Mouse (Mus musculus) lung, postnatal 4 days (tissue): ENCODE results near the gene Atp11a.
A peak's percentile ranks its signal among the peaks of the same experiment; 100 is the strongest.

Experiments
- DNase-seq, 2 experiments: peaks; one replicate each; pipeline ENCODE4 v3.0.0; 2021

Atp11a gene

GRCm38 (mm10) chr8:12822892-12823291, 66.1 kb downstream of the Atp11a start:
- no peak for DNase-seq

- peak in 1 of 2 experiments; percentile 47 for DNase-seq
Observed at GRCm38 (mm10) chr8:12824562-12824961, 67.7 kb downstream of the Atp11a start.

GRCm38 (mm10) chr8:12825236-12825635, 68.4 kb downstream of the Atp11a start:
- DNase-seq = no peak

DNA sequence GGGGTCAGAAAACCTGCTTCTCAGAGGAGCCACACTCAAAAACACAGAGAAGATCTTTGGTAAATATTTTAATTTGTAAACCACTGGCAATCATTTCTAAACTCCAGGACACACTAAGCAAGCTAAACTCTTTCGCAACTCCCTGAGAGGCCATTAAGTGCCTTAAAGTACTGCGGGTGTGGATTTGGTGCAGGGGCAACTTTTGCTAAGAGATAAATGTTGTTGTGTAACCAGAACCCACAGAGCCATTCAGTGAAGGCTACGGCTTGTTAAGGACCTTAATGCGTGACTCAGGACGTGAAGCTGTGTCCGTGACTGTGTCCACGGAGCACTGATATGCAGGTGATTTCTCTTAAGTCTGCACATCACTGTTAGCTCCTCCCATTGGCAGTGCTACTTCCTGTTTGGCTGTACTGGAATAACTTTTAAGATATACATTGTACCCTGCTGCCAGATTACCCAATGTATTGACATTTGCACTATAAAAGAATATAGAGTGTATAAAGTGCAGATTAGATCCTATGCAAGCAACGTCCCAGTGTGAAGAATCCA, 68.9 kb downstream of the Atp11a start:
- DNase-seq = peak; percentile 56 to 66

GRCm38 (mm10) chr8:12827124-12827523, 70.3 kb downstream of the Atp11a start:
- no peak for DNase-seq

DNA sequence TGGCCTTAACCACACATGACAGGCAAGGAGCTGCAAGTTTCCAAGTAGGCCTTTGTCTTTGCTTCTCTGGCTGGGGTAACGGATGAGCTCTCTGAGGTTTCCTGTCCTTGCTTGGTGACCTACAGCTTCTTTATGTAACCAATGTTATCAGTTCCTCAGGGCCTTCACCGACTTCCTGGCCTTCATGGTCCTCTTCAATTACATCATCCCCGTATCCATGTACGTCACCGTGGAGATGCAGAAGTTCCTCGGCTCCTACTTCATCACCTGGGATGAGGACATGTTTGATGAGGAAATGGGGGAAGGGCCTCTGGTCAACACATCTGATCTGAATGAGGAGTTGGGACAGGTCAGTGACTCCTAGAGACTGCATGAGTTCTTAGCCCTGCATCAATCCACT, 71.5 kb downstream of the Atp11a start:
- no peak for DNase-seq

GRCm38 (mm10) chr8:12829381-12829780, 72.6 kb downstream of the Atp11a start:
- DNase-seq = no peak

DNA sequence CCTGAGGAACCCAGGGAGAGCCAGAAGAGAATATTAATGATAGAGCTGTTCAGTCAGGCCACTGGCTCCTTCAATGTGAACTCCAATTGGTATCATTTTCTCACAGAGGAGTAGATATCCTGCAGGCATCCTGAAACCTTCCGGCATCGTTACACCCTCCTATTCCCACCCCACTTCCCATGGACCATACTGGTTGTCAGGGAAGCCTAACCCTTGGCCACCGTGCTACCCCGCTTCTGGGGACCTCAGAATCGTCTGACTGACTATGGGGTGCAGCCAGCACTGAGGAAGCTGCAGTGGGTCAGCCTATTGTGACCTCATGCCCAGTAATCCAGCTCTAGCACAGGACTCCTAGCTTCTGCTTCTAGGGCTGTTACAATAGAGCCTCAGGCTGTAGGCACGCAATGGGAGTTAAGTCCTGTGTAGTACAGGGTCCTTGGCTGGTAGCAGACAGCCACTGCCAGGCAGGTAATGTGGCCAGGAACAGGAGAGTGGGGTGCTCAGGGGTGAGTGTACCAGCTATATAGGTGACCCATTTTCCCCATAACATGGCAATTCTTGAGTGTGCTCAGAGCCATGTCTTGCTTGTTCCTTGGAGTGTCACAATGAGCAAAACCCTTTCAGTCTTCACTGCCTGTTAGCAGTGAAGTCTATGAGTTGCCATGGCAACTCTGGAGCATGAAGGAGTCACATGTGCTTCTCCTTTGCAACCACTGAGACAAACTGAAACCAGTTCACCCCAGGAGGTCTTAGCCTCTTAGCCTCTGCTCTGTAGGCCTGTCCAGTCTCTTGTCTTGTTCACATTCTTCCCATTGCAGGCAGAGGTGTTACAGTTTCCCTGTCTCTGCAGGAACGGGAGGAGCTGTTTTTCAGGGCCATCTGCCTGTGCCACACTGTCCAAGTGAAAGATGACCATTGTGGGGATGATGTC, 75.1 kb downstream of the Atp11a start:
- DNase-seq = no peak

DNA sequence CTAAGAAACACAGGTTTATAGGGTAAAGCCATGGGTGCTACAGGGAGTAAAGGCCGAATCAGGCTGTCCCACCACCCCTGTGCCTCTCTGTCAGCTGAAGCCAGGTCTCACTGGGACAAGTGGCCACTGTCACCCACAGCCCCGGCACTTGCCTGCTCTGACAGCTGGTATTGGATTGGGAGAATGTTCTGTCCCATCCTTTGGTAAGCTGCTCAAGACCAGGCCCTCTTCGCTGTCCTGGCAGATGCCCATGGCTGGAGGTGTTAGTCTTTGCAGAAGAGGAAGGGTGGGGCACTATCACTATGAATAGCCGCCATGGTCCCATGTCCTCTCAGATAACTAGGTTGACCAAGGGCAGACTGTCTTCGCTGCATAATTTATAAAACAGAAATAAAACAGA, 76.8 kb downstream of the Atp11a start:
- no peak for DNase-seq

DNA sequence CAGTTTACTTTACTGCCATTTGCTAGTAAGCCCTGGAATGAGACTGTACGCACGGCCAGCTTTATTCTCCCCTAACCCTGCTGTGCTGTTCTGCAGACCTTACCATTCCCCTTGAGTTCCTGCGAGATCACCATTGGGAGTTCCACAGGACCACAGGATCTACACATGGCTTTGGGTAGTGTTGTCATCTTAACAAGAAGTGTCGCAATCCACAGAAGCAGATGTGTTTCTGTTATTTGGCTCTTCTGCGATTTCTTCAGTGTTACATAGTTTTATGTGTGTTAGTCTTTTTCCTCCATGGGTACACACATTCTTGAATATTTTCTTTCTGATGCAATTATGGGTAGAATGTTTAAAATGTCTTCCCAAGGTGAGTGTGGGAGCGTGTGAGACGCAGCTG, 84.0 kb downstream of the Atp11a start:
- DNase-seq = no peak

GRCm38 (mm10) chr8:12842342-12842995, 85.7 kb downstream of the Atp11a start:
- DNase-seq = no peak

GRCm38 (mm10) chr8:12844347-12844950, 87.6 kb downstream of the Atp11a start:
- no peak for DNase-seq

DNA sequence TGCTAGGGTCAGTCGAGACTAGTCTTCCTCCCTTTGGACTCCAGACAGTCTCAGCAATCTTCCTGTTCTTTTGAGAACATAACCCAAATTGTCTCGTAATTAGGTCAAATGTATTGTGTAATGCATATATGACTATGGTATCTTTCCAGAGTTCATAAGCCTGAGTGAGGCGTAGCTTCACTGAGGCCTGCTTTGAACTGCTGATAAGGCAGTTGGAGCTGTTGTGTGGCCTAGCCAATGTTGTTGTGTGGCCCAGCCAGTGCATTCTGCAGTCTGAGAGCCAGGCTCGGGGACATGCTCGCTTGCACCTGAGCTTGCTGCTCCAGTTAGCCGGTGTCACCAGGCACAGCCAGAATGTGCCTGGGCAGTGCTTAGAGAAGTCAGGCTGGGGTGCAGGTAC, 89.6 kb downstream of the Atp11a start:
- DNase-seq = no peak

- DNase-seq = no peak
Observed at GRCm38 (mm10) chr8:12851241-12851640, 94.4 kb downstream of the Atp11a start.

DNA sequence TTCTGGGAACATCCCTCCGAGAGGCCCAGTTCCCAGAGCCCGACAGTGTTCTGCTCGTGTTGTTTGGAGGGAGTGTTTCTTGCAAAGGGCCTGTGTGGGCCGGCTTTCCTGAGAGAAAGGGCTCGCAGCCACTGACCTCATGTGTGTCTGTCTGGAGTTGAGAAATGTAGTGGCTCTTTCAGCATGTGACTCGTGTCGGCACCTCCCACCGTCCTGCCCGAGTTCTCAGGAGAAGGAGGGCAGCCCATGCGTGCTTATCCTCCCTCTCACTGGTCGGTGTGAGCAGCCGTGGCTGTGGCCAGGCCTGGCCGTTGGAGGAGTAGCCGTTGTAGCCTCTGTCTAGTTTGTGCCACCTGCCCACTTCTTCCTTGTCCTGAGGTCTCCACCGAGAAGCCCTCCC, 99.2 kb downstream of the Atp11a start:
- no peak for DNase-seq

DNA sequence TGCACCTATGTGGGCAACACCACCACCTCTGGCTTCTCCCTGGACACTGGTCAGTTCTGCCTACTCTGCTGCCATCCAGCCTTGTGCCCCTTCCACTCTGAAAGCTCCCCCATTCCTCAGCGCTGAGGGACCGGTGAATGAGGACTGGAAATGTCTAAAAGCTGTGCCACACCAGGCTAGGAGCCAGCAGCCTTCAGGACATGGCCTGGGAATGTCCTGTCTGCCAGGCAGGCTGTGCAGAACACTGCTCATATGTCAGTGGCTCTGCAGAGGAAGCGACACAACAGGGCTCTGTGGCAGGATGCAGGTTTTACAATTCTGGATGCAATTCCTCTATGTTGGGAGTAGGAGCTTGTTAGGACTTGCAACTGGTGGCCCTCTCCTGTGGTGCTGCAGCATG, 106.2 kb downstream of the Atp11a start:
- no peak for DNase-seq

DNA sequence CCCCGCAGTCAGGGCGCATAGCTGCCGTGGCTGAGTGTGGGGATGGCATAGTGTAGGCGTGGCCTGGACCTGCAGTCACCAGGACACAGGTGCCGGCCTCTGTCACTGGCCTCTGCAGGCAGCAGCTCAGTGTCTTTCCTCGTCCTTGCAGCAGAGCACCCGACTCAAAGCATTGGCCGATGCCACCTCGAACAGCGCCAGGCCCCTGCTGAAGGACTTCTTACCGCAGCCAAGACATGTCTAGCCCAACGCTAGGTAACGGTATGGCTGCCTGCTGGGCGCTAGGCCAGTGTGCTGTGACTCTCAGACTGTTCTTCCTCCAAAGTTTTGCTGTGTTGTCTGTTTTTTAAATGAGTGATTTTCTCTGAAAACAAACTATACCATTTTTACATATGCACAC, 106.8 kb downstream of the Atp11a start:
- no peak for DNase-seq

- no peak for DNase-seq
Observed at GRCm38 (mm10) chr8:12865790-12866189, 109.0 kb downstream of the Atp11a start.

GRCm38 (mm10) chr8:12869661-12870060, 112.8 kb downstream of the Atp11a start:
- DNase-seq = no peak

- DNase-seq = no peak
Observed at GRCm38 (mm10) chr8:12870656-12871055, 113.8 kb downstream of the Atp11a start.

DNA sequence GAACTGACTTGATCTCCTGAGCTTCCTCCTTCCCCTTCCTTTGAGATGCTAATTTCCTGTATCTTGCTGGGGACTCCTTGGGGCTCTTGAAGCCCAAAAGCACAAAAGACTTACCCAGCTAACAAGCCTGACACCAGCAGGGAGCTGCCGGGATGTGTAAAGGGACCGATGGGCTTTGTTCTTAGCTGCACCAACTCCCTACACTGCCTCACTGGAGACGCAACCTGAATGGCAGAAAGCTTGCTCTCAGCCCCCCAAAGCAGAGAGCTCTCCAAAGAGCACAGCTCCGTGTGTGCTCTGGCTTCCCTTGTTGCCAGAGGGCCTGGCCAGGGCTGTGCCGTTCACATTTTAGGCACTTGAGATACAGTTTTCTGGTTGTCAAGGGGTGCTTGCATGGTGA, 114.6 kb downstream of the Atp11a start:
- no peak for DNase-seq

- DNase-seq = no peak
Observed at GRCm38 (mm10) chr8:12872983-12873356, 116.2 kb downstream of the Atp11a start.

- DNase-seq = peak; percentile 63 to 76
Observed at GRCm38 (mm10) chr8:12873357-12874046, 116.7 kb downstream of the Atp11a start, which contains the start of gene Mcf2l. TSS of gene Mcf2l (plus strand) at chr8:12873806.
